Mouse (Mus musculus) liver, postnatal 0 days (tissue): ENCODE measurements at regions not wholly inside any gene's neighbourhood (a gene's known extent, or its start where the extent isn't known, plus 50 kb on each side); places are given as distances from the start of the nearest gene placed in this dataset.

Experiments used
- CTCF ChIP-seq: sonication (generic); IDR thresholded peaks from 2 replicates; pipeline ENCODE4 v1.5.1; 2016; ENCODE audit warnings: antibody characterized with exemption, low read depth
- EP300 ChIP-seq: IDR thresholded peaks from 2 replicates; pipeline ENCODE4 v1.6.1; 2016; ENCODE audit warnings: antibody characterized with exemption, low read depth, mild to moderate bottlenecking

DNA sequence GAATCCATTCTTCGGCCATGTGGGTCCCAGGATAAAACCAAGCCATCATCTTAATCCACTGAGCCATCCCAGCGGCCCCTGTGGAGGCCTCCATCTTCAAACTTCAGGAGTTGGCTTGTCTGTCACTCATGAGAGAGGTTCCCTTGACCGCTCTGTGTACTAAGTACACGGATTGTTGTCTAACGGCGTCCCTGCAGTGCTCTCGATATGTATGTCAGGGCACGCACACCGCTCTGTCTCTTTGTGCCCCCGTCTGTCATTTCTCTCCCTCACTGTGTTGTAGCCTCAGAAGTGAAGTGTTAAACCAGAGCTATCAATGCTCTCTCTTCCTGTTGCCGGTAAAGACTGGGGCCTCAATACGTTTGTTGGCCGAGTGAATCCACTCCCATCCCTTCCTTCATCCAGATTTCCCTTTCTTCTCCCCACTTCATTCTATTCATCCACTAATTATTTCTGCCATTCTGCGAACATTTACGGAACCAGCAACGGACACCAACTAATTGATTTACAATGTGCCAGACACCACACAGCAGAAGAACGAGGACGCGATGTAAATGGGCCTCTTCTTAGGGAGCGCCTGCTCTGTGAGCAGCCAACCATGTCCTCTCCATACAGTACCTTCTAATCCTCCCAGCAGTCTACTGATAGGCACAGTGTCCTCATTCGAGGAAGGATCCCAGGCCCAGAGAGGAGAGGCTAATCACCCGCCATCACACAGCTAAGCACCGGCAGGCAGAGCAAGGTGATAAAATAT is 199.6 kb downstream of the Gm11011 start:
- no peak for TF ChIP-seq CTCF
- TF ChIP-seq EP300, result no peak
